Mouse (Mus musculus): ENCODE data around the gene Ptx4. TPM values are rescaled to one million over a fixed set of nuclear protein-coding genes. Genes with fewer than 3 reads are reported as not detected.

Gene Ptx4
- polyA plus RNA-seq, 1 experiment = not detected

DNA sequence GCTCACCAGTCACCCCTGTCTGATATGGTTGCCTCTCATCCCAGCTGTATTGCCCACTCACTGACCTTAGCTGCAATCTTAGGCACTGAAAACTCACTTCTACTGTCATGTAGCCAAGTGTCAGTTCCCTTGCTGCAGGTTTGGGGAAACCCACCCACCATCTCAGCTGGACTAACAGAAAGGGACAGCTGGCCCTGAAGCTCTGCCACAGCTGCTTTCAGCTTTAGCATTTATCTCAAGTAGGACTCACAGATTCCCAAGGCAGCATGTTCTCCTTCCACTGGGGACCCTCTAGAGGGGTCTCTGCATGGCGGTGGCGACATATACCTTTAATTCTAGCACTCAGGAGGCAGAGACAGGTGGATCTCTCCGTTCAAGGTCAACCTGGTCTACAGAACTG is 44.2 kb downstream of the Ptx4 start:
- Histone ChIP-seq H3K27ac (ENCODE audit: insufficient read depth, low read length) (no peak overlapping the region), H3K27me3 (ENCODE audit: control insufficient read depth, insufficient read depth, low read length, poor library complexity, severe bottlenecking) (no peaks in the 10 kb centered on the region), H3K9ac (ENCODE audit: low read depth, poor library complexity, severe bottlenecking) (no peak overlapping the region), H3K9me3 (replicated peaks; ENCODE audit: control insufficient read depth, insufficient read depth, low read length, poor library complexity, severe bottlenecking) (no peaks in the 10 kb centered on the region), H3K4me1 (ENCODE audit: control insufficient read depth, insufficient read depth, low read length) (no peaks in the 10 kb centered on the region), H3K4me3 (ENCODE audit: low read depth, low read length) (no peak overlapping the region), H3K36me3 (ENCODE audit: control insufficient read depth, insufficient read depth, low read length, poor library complexity, severe bottlenecking) (0 out of 2 replicates have a peak, but pooled peaks cover 2% of the 10 kb centered on the region)
- TF ChIP-seq EP300 (IDR thresholded peaks at IDR 0.05; ENCODE audit: insufficient read depth, low read depth, low read length) (no peak), POLR2A (IDR thresholded peaks at IDR 0.05; ENCODE audit: insufficient read depth, low read length) (no peak), CTCF (IDR thresholded peaks at IDR 0.05; ENCODE audit: low read depth, low read length) (no peak)

DNA sequence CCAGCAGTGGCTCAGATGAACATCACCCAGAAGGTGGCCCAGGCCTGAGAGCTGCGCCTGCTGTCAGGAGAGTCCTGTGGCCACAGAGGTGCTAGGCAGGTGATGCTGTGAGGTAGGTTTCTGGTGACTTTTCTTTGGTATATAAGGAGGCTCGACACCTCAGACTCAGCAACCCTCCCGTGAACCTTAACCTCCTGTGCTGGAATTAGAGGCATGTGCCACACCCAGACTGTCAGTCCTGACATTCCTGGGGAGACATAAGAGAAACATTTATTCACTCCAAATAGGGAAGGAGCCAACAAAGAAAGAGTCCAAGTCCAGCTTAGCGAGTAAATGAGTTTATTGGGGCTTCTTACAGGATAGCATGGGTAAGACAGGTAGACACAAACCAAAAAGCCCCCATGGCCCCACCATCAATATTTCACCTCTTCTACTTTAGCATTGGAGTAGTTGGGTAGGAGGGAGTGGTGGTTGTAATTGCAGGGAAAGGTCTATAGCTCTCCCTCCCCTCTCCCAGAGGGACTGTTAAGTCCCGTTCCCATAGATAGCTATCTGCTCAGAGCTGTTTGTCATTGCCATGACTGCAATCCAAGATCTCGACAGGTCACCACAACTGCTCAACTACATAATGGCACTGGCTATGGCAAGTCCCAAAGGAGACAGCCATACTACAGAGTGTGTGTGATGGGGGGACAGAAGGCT is 45.6 kb downstream of the Ptx4 start:
- no peaks in the 10 kb centered on the region for H3K4me1 ChIP-seq (ENCODE audit: control insufficient read depth, insufficient read depth, low read length)
- no peaks in the 10 kb centered on the region for H3K27me3 ChIP-seq (ENCODE audit: control insufficient read depth, insufficient read depth, low read length, poor library complexity, severe bottlenecking)
- TF ChIP-seq CTCF (IDR thresholded peaks at IDR 0.05; ENCODE audit: low read depth, low read length) = no peak
- no peak for TF ChIP-seq POLR2A (IDR thresholded peaks at IDR 0.05; ENCODE audit: insufficient read depth, low read length)
- TF ChIP-seq EP300 (IDR thresholded peaks at IDR 0.05; ENCODE audit: insufficient read depth, low read depth, low read length) = no peak
- no peak overlapping the region for H3K27ac ChIP-seq (ENCODE audit: insufficient read depth, low read length)
- H3K4me3 ChIP-seq (ENCODE audit: low read depth, low read length) = no peak overlapping the region
- no peaks in the 10 kb centered on the region for H3K9me3 ChIP-seq (replicated peaks; ENCODE audit: control insufficient read depth, insufficient read depth, low read length, poor library complexity, severe bottlenecking)
- H3K9ac ChIP-seq (ENCODE audit: low read depth, poor library complexity, severe bottlenecking) = no peak overlapping the region
- no peaks in the 10 kb centered on the region for H3K36me3 ChIP-seq (ENCODE audit: control insufficient read depth, insufficient read depth, low read length, poor library complexity, severe bottlenecking)

DNA sequence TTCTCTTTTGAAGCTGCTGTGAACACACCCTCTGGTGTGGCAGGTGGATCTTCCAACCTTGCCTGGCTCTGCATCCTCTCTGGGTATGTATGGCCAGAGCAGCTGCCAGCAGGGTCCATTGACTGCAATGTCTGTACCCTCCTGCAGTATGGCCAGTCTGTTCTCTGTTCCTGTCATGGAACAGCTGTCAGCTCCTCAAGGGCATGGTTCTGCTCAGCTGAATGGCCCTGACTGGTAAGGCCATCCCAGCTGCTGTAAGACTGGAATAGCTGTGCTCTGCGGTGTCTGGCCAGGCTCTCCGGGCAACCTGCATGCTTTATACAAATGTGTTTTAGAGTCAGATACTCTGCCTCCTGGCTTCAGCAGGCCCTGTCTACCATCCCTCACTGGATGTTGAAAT is 49.1 kb downstream of the Ptx4 start:
- Histone ChIP-seq H3K27me3 (ENCODE audit: control insufficient read depth, insufficient read depth, low read length, poor library complexity, severe bottlenecking) (no peaks in the 10 kb centered on the region), H3K27ac (ENCODE audit: insufficient read depth, low read length) (no peak overlapping the region), H3K4me1 (ENCODE audit: control insufficient read depth, insufficient read depth, low read length) (peaks cover 2% of the 10 kb centered on the region), H3K36me3 (ENCODE audit: control insufficient read depth, insufficient read depth, low read length, poor library complexity, severe bottlenecking) (no peaks in the 10 kb centered on the region), H3K4me3 (ENCODE audit: low read depth, low read length) (no peak overlapping the region), H3K9ac (ENCODE audit: low read depth, poor library complexity, severe bottlenecking) (no peak overlapping the region), H3K9me3 (replicated peaks; ENCODE audit: control insufficient read depth, insufficient read depth, low read length, poor library complexity, severe bottlenecking) (no peaks in the 10 kb centered on the region)
- TF ChIP-seq CTCF (IDR thresholded peaks at IDR 0.05; ENCODE audit: low read depth, low read length) (no peak), POLR2A (IDR thresholded peaks at IDR 0.05; ENCODE audit: insufficient read depth, low read length) (no peak), EP300 (IDR thresholded peaks at IDR 0.05; ENCODE audit: insufficient read depth, low read depth, low read length) (no peak)

DNA sequence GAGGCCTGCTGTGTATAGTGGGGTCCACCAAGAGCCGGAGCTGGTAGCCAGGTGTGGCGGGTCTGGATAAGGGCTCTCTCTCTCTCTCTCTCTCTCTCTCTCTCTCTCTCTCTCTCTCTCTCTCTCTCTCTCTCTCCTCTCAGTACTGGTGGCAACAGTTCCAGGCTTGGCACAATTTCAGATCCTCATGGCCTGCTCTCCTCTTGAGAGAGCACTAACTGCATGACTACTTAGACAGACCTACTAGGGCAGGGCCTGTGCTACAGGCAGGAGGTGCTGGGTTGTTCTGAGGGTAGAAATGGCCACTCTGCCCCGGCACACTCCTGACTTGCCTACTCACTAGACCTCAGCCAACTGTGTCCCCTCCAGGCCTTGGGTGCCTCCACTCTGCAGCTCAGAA is 52.0 kb downstream of the Ptx4 start:
- Histone ChIP-seq H3K4me1 (ENCODE audit: control insufficient read depth, insufficient read depth, low read length) (peaks cover 2% of the 10 kb centered on the region), H3K36me3 (ENCODE audit: control insufficient read depth, insufficient read depth, low read length, poor library complexity, severe bottlenecking) (no peaks in the 10 kb centered on the region), H3K27ac (ENCODE audit: insufficient read depth, low read length) (no peak overlapping the region), H3K4me3 (ENCODE audit: low read depth, low read length) (no peak overlapping the region), H3K9ac (ENCODE audit: low read depth, poor library complexity, severe bottlenecking) (no peak overlapping the region), H3K9me3 (replicated peaks; ENCODE audit: control insufficient read depth, insufficient read depth, low read length, poor library complexity, severe bottlenecking) (no peaks in the 10 kb centered on the region), H3K27me3 (ENCODE audit: control insufficient read depth, insufficient read depth, low read length, poor library complexity, severe bottlenecking) (no peaks in the 10 kb centered on the region)
- no peak for TF ChIP-seq POLR2A (IDR thresholded peaks at IDR 0.05; ENCODE audit: insufficient read depth, low read length)
- no peak for TF ChIP-seq CTCF (IDR thresholded peaks at IDR 0.05; ENCODE audit: low read depth, low read length)
- no peak for TF ChIP-seq EP300 (IDR thresholded peaks at IDR 0.05; ENCODE audit: insufficient read depth, low read depth, low read length)

Other genes with a start within 250 kb of the Ptx4 start
- 29.8 and 39.0 TPM in 2 replicates for gene Nubp2, start 234.4 kb upstream of the Ptx4 start, polyA plus RNA-seq (2011; ENCODE audit: insufficient read depth, insufficient read length, low read depth, missing spikeins)
- 10.5 and 13.8 TPM in 2 replicates for gene Spsb3, start 234.1 kb upstream of the Ptx4 start, polyA plus RNA-seq (2011; ENCODE audit: insufficient read depth, insufficient read length, low read depth, missing spikeins)
- 4.0 and 6.8 TPM in 2 replicates for gene Eme2, start 225.7 kb upstream of the Ptx4 start, polyA plus RNA-seq (2011; ENCODE audit: insufficient read depth, insufficient read length, low read depth, missing spikeins)
- gene Mrps34, start 225.6 kb upstream of the Ptx4 start, polyA plus RNA-seq (2011; ENCODE audit: insufficient read depth, insufficient read length, low read depth, missing spikeins) = 29.9 and 35.5 TPM in 2 replicates
- gene Nme3, start 224.3 kb upstream of the Ptx4 start, polyA plus RNA-seq (2011; ENCODE audit: insufficient read depth, insufficient read length, low read depth, missing spikeins) = 31.1 and 32.3 TPM in 2 replicates
- gene Mapk8ip3, start 183.8 kb upstream of the Ptx4 start, polyA plus RNA-seq (2011; ENCODE audit: insufficient read depth, insufficient read length, low read depth, missing spikeins) = 54.8 and 59.5 TPM in 2 replicates
- gene Jpt2, start 160.1 kb upstream of the Ptx4 start, polyA plus RNA-seq (2011; ENCODE audit: insufficient read depth, insufficient read length, low read depth, missing spikeins) = 220 and 226 TPM in 2 replicates
- gene Cramp1l, start 105.0 kb upstream of the Ptx4 start, polyA plus RNA-seq (2011; ENCODE audit: insufficient read depth, insufficient read length, low read depth, missing spikeins) = 18.1 and 19.4 TPM in 2 replicates
- gene Ift140, start 104.7 kb upstream of the Ptx4 start, polyA plus RNA-seq (2011; ENCODE audit: insufficient read depth, insufficient read length, low read depth, missing spikeins) = 24.2 and 32.6 TPM in 2 replicates
- 0.70 TPM in 1 of 2 replicates, not detected in the other for gene Tmem204, start 37.2 kb upstream of the Ptx4 start, polyA plus RNA-seq (2011; ENCODE audit: insufficient read depth, insufficient read length, low read depth, missing spikeins)
- gene Telo2, start 4.8 kb upstream of the Ptx4 start, polyA plus RNA-seq (2011; ENCODE audit: insufficient read depth, insufficient read length, low read depth, missing spikeins) = 17.1 and 18.3 TPM in 2 replicates
- 16.0 and 20.9 TPM in 2 replicates for gene Clcn7, start 12.6 kb downstream of the Ptx4 start, polyA plus RNA-seq (2011; ENCODE audit: insufficient read depth, insufficient read length, low read depth, missing spikeins)
- gene Ccdc154, start 41.7 kb downstream of the Ptx4 start, polyA plus RNA-seq (2011; ENCODE audit: insufficient read depth, insufficient read length, low read depth, missing spikeins) = not detected in 2 replicates
- not detected in 2 replicates for gene Gm38655, start 54.7 kb downstream of the Ptx4 start, polyA plus RNA-seq (2011; ENCODE audit: insufficient read depth, insufficient read length, low read depth, missing spikeins)
- 13.6 and 14.9 TPM in 2 replicates for gene BC003965, start 63.8 kb downstream of the Ptx4 start, polyA plus RNA-seq (2011; ENCODE audit: insufficient read depth, insufficient read length, low read depth, missing spikeins)
- gene Unkl, start 67.6 kb downstream of the Ptx4 start, polyA plus RNA-seq (2011; ENCODE audit: insufficient read depth, insufficient read length, low read depth, missing spikeins) = 21.1 and 22.9 TPM in 2 replicates
- 15.2 and 19.5 TPM in 2 replicates for gene Gnptg, start 119.4 kb downstream of the Ptx4 start, polyA plus RNA-seq (2011; ENCODE audit: insufficient read depth, insufficient read length, low read depth, missing spikeins)
- gene Tsr3, start 119.4 kb downstream of the Ptx4 start, polyA plus RNA-seq (2011; ENCODE audit: insufficient read depth, insufficient read length, low read depth, missing spikeins) = 23.5 and 25.2 TPM in 2 replicates
- gene Baiap3, start 135.6 kb downstream of the Ptx4 start, polyA plus RNA-seq (2011; ENCODE audit: insufficient read depth, insufficient read length, low read depth, missing spikeins) = 1.3 and 1.6 TPM in 2 replicates
- 430 and 432 TPM in 2 replicates for gene Ube2i, start 153.9 kb downstream of the Ptx4 start, polyA plus RNA-seq (2011; ENCODE audit: insufficient read depth, insufficient read length, low read depth, missing spikeins)
- gene Prss34, start 177.6 kb downstream of the Ptx4 start, polyA plus RNA-seq (2011; ENCODE audit: insufficient read depth, insufficient read length, low read depth, missing spikeins) = not detected in 2 replicates
- not detected in 2 replicates for gene Prss28, start 187.9 kb downstream of the Ptx4 start, polyA plus RNA-seq (2011; ENCODE audit: insufficient read depth, insufficient read length, low read depth, missing spikeins)
- not detected in 2 replicates for gene Prss29, start 197.9 kb downstream of the Ptx4 start, polyA plus RNA-seq (2011; ENCODE audit: insufficient read depth, insufficient read length, low read depth, missing spikeins)
- not detected in 2 replicates for gene Tpsab1, start 224.8 kb downstream of the Ptx4 start, polyA plus RNA-seq (2011; ENCODE audit: insufficient read depth, insufficient read length, low read depth, missing spikeins)
- gene Tpsb2, start 245.5 kb downstream of the Ptx4 start, polyA plus RNA-seq (2011; ENCODE audit: insufficient read depth, insufficient read length, low read depth, missing spikeins) = not detected in 2 replicates
- not detected in 2 replicates for gene Tpsg1, start 248.5 kb downstream of the Ptx4 start, polyA plus RNA-seq (2011; ENCODE audit: insufficient read depth, insufficient read length, low read depth, missing spikeins)

Measured in ES-Bruce4 (cell line).